Mouse (Mus musculus) neural tube, embryonic 11.5 days (tissue): ENCODE measurements around the gene Rtn4rl1. TPM values are rescaled to one million over a fixed set of nuclear protein-coding genes. Genes with fewer than 3 reads are reported as not detected.

ENCODE experiments used
- ATAC-seq: fragments of 200-750 bp; cut with Nextera tagmentation; 2 replicates; pipeline ENCODE4 v1.8.0; 2017; ENCODE audit warnings: moderate number of reproducible peaks, mild to moderate bottlenecking, moderate TSS enrichment, moderate library complexity; ENCODE audit not compliant: insufficient read depth, low FRiP score, low TSS enrichment
- DNase-seq: peaks from one replicate; pipeline ENCODE4 v3.0.0-alpha.2; 2015; ENCODE audit warnings: low spot score
- H3K27ac ChIP-seq: fragments of 300-500 bp; sonication (generic); 2 replicates; pipeline ENCODE4 v1.5.1; 2014; ENCODE audit warnings: low read depth, mild to moderate bottlenecking, low read length
- H3K27me3 ChIP-seq: fragments of 300-500 bp; sonication (generic); 2 replicates; pipeline ENCODE4 v1.6.1; 2014; ENCODE audit warnings: mild to moderate bottlenecking, low read length, mixed read lengths; ENCODE audit not compliant: control insufficient read depth, insufficient read depth
- H3K36me3 ChIP-seq: fragments of 300-500 bp; sonication (generic); 2 replicates; pipeline ENCODE4 v1.6.1; 2014; ENCODE audit warnings: mild to moderate bottlenecking, low read length, moderate library complexity, mixed read lengths; ENCODE audit not compliant: control insufficient read depth, insufficient read depth
- H3K4me1 ChIP-seq: fragments of 300-500 bp; sonication (generic); 2 replicates; pipeline ENCODE4 v1.6.1; 2014; ENCODE audit warnings: low read length, mixed read lengths; ENCODE audit not compliant: control insufficient read depth, insufficient read depth
- H3K4me2 ChIP-seq: fragments of 300-500 bp; sonication (generic); 2 replicates; pipeline ENCODE4 v1.6.1; 2014; ENCODE audit warnings: low read depth, mild to moderate bottlenecking, moderate library complexity
- H3K4me3 ChIP-seq: fragments of 300-500 bp; sonication (generic); 2 replicates; pipeline ENCODE4 v1.5.1; 2014; ENCODE audit warnings: low read depth, low read length
- H3K9ac ChIP-seq: fragments of 300-500 bp; sonication (generic); 2 replicates; pipeline ENCODE4 v1.6.1; 2014; ENCODE audit warnings: mild to moderate bottlenecking, low read length
- H3K9me3 ChIP-seq: fragments of 300-500 bp; sonication (generic); 2 replicates; pipeline ENCODE4 v1.6.1; 2016; ENCODE audit warnings: low read length; ENCODE audit not compliant: control insufficient read depth
- WGBS: fragments of 180-500 bp; shearing (Covaris S2); extraction: QIAGEN DNeasy Blood & Tissue Kit; methylation state at CpG from one replicate; pipeline ENCODE4 v1.1.7; 2014; 5-methylcytosine and 5-hydroxymethylcytosine counted together
- polyA plus RNA-seq: library from polyadenylated mRNA; unstranded; fragments of >200 nt; fragmentation: Nextera tagmentation; extraction: Ambion mirVana; gene quantifications from 2 replicates; pipeline ENCODE4 v1.2.1, GENCODE M21; 2014

The Rtn4rl1 gene
- polyA plus RNA-seq, 1 experiment from 2014 or later: 6.0 TPM

DNA sequence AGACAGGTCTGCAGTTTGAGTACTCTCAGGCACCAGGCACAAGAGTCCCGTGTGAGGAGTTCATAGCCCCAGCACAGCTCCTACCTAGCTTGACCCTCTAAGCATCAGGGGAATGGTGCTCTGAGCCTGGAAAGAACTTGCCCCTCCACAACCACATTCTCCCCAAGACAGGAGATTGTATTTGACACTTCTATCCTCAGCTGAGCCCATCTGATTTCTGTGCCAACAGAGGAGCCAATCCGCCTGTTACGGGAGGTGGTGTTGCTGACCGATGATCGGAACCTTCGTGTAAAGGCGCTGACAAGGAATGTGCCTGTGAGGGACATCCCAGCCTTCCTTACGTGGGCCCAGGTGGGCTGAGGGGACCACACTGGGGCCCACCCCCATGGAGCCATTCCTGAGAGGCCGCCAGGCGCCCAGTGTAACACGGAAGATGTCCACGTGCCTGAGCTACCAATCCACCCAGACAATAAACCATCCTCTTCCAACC lies 30.9 kb upstream of the Rtn4rl1 start:
- H3K27ac ChIP-seq: no peak overlapping the region
- H3K4me2 ChIP-seq: no peak overlapping the region
- H3K4me1 ChIP-seq: peaks cover 19% of the 10 kb centered on the region
- peaks cover 9% of the 10 kb centered on the region for H3K36me3 ChIP-seq
- H3K27me3 ChIP-seq: peaks cover 43% of the 10 kb centered on the region
- H3K4me3 ChIP-seq: no peak overlapping the region
- WGBS: 91% methylated on average over 12 of the region's 12 CpGs
- H3K9ac ChIP-seq: no peak overlapping the region
- DNase-seq (no peak), ATAC-seq (no peak)
- no peaks in the 10 kb centered on the region for H3K9me3 ChIP-seq

DNA sequence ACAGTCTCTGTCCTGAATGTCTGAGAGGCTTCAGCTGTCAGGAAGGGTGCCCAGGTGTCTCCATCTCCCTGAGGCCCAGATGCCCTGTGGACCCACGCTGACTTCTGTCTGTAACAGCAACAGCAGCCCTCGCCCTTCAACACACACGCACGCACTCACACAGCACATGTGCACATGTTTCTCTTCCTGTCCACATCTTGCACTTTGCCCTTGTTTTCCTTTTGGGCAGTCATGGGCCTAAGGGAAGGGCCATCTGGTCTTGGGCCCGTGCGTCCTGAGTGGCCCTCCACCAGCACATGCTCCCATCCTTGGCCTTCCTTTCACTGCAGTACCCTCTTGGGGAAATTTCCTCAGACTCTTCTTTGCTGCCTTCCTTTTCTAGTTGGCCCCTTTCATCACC lies 30.2 kb upstream of the Rtn4rl1 start:
- H3K9me3 ChIP-seq: no peaks in the 10 kb centered on the region
- DNase-seq (no peak), ATAC-seq (no peak)
- H3K36me3 ChIP-seq: peaks cover 9% of the 10 kb centered on the region
- peaks cover 25% of the 10 kb centered on the region for H3K4me1 ChIP-seq
- no peak overlapping the region for H3K9ac ChIP-seq
- no peak overlapping the region for H3K27ac ChIP-seq
- WGBS: 79% methylated on average over 6 of the region's 6 CpGs
- peaks cover 51% of the 10 kb centered on the region for H3K27me3 ChIP-seq
- no peak overlapping the region for H3K4me3 ChIP-seq
- no peak overlapping the region for H3K4me2 ChIP-seq

- no peak overlapping the region for H3K27ac ChIP-seq
- peaks cover 29% of the 10 kb centered on the region for H3K4me1 ChIP-seq
- DNase-seq: no peak
- no peaks in the 10 kb centered on the region for H3K9me3 ChIP-seq
- no peak for ATAC-seq
- 62% methylated on average over 2 of the region's 2 CpGs for WGBS
- H3K27me3 ChIP-seq: peaks cover 58% of the 10 kb centered on the region
- no peak overlapping the region for H3K4me3 ChIP-seq
- H3K4me2 ChIP-seq: no peak overlapping the region
- peaks cover 9% of the 10 kb centered on the region for H3K36me3 ChIP-seq
- no peak overlapping the region for H3K9ac ChIP-seq
Measured at GRCm38 (mm10) chr11:75164051-75164450, 29.5 kb upstream of the Rtn4rl1 start.

DNA sequence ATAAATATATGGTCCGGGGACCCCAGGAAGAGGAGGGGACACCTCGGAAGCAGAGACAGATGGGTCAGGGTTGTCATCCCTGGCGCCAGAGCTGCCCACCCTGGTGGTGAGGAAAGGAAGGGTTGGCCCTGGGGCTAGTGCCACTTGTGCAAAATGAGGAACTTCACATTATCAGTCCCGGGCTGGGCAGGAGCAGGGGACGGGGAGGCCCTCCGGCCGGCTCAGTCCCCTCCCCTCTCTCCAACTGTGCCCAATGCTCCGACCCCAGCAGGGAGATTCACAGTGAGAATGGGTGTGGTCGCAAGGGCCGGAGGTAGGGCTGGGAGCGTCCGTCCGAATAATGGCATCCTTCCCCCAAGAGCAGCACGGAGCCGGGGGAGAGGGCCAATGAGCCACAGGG lies 28.8 kb upstream of the Rtn4rl1 start:
- ATAC-seq (no peak), DNase-seq (no peak)
- Histone ChIP-seq H3K27ac (no peak overlapping the region), H3K4me1 (peaks cover 29% of the 10 kb centered on the region), H3K27me3 (peaks cover 65% of the 10 kb centered on the region), H3K9me3 (no peaks in the 10 kb centered on the region), H3K4me3 (no peak overlapping the region), H3K4me2 (no peak overlapping the region), H3K36me3 (peaks cover 9% of the 10 kb centered on the region), H3K9ac (no peak overlapping the region)
- 13% methylated on average over 15 of the region's 15 CpGs for WGBS

DNA sequence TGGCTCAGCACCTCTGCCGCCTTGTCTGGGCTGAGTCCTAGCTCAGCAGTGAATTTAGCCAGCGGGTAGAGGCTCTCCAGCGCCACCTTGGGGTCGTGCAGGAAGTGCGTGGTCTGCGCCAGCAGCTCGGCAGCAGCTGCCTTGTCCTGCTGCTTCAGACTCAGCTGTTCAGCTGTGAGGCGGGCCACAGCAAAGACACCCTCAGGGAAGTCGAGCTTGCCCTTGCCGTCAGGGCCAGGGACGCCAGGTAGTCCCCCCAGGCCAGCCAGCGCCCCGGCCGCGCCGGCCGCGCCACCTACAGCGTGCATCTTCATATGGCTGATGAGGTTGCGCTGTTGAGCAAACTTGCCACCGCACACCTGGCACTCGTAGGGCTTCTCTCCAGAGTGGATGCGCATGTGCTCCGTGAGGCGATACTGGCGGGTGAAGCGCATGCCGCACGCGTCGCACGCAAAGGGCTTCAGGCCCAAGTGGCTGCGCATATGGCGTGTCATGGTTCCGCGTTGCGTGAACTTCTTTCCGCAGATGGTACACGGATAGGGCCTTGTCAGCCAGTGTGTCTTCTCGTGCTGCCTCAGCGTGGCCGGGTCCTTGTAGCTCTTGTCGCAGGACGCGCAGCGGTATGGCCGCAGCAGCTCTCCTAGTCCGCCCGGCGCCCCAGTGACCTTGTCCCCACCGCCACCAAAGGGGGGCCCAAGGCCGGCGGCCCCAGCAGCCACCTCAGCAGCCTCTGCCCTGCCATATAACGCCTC lies 28.0 kb upstream of the Rtn4rl1 start:
- ATAC-seq: no peak
- Histone ChIP-seq H3K27me3 (peaks cover 73% of the 10 kb centered on the region), H3K9ac (no peak overlapping the region; the same call in 1 of the 2 replicates), H3K36me3 (peaks cover 9% of the 10 kb centered on the region), H3K4me2 (peak overlapping the region; percentile 71), H3K4me3 (peak overlapping the region; percentile 54), H3K4me1 (peaks cover 32% of the 10 kb centered on the region), H3K9me3 (no peaks in the 10 kb centered on the region), H3K27ac (no peak overlapping the region)
- WGBS: 3% methylated on average over 52 of the region's 54 CpGs
- peak; percentile 62 for DNase-seq

GRCm38 (mm10) chr11:75166193-75166842 lies 27.3 kb upstream of the Rtn4rl1 start:
- no peak for ATAC-seq
- peaks cover 80% of the 10 kb centered on the region for H3K27me3 ChIP-seq
- no peak for DNase-seq
- H3K4me2 ChIP-seq: peak overlapping the region; percentile 71
- H3K4me1 ChIP-seq: peaks cover 33% of the 10 kb centered on the region
- WGBS: 4% methylated on average over 55 of the region's 55 CpGs
- H3K9ac ChIP-seq: peak overlapping the region; percentile 22
- H3K4me3 ChIP-seq: peak overlapping the region; percentile 54
- H3K36me3 ChIP-seq: peaks cover 9% of the 10 kb centered on the region
- H3K9me3 ChIP-seq: no peaks in the 10 kb centered on the region
- no peak overlapping the region for H3K27ac ChIP-seq

GRCm38 (mm10) chr11:75166861-75167642 lies 26.5 kb upstream of the Rtn4rl1 start:
- peak overlapping the region; percentile 71 for H3K4me2 ChIP-seq
- H3K9ac ChIP-seq: peak overlapping the region; percentile 22
- WGBS: 2% methylated on average over 60 of the region's 68 CpGs
- peaks cover 88% of the 10 kb centered on the region for H3K27me3 ChIP-seq
- no peak overlapping the region for H3K27ac ChIP-seq
- H3K9me3 ChIP-seq: no peaks in the 10 kb centered on the region
- H3K36me3 ChIP-seq: peaks cover 9% of the 10 kb centered on the region
- H3K4me3 ChIP-seq: peak overlapping the region; percentile 54
- peak; percentile 48 for DNase-seq
- H3K4me1 ChIP-seq: peaks cover 34% of the 10 kb centered on the region
- ATAC-seq: no peak

GRCm38 (mm10) chr11:75167643-75168589 lies 25.7 kb upstream of the Rtn4rl1 start:
- Histone ChIP-seq H3K4me1 (peaks cover 42% of the 10 kb centered on the region), H3K4me3 (peak overlapping the region; percentile 54), H3K4me2 (peak overlapping the region; percentile 71), H3K9me3 (no peaks in the 10 kb centered on the region), H3K27ac (0 out of 2 replicates have a peak overlapping the region, but pooled peaks have one; percentile 23), H3K36me3 (peaks cover 6% of the 10 kb centered on the region), H3K9ac (peak overlapping the region; percentile 60), H3K27me3 (peaks cover 96% of the 10 kb centered on the region)
- DNase-seq (no peak), ATAC-seq (no peak)
- 3% methylated on average over 30 of the region's 63 CpGs for WGBS
